Mouse (Mus musculus): ENCODE results near the gene Matn4. TPM values are rescaled to one million over a fixed set of nuclear protein-coding genes. Genes with fewer than 3 reads are reported as not detected.

Gene Matn4
- polyA plus RNA-seq, 2 experiments, result 30.2 to 362 TPM

DNA sequence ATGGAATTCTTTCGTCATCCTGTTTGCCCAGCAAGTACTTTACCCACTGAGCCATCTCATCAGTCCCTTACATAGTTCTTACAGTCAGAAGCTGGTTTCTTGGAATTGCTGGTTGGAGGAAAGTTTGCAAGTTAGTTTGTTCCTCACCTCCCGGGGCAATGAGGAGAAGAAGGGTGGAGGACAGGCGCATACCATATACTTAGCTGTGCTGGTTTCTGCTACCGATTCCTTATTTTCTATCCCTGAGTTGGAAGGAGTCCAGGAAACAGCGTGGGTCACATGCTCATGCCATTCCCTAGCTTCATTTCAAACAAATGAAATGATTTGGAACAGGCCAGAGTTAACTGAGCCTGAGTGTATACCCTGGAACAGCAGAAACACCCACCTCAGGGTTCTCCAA, 44.0 kb upstream of the Matn4 start:
- H3K4me2 ChIP-seq (replicated peaks; ENCODE audit: low read depth, low read length, severe bottlenecking), result no peak overlapping the region
- no peak for TF ChIP-seq POLR2A (IDR thresholded peaks at IDR 0.05; ENCODE audit: borderline replicate concordance, extremely low read depth, insufficient read depth, insufficient read length)
- no peaks in the 10 kb centered on the region for H3K9me3 ChIP-seq (ENCODE audit: control insufficient read depth, low read length)
- H3K9ac ChIP-seq (ENCODE audit: low read depth, low read length, severe bottlenecking), result no peak overlapping the region
- no peak for ATAC-seq (ENCODE audit: low FRiP score, low read depth)
- 65% methylated on average over 5 of the region's 5 CpGs for WGBS
- H3K4me3 ChIP-seq (replicated peaks; ENCODE audit: low read length), result no peak overlapping the region
- no peak for DNase-seq (ENCODE audit: low spot score)
- no peaks in the 10 kb centered on the region for H3K36me3 ChIP-seq (ENCODE audit: control insufficient read depth, insufficient read depth, low read length)
- peaks cover 19% of the 10 kb centered on the region for H3K4me1 ChIP-seq (ENCODE audit: control insufficient read depth, insufficient read depth, low read length)
- no peaks in the 10 kb centered on the region for H3K27me3 ChIP-seq (ENCODE audit: control insufficient read depth, insufficient read depth, low read length)
- 0 out of 2 replicates have a peak overlapping the region, but pooled peaks have one; percentile 33 for H3K27ac ChIP-seq (replicated peaks; ENCODE audit: low read depth, low read length)

DNA sequence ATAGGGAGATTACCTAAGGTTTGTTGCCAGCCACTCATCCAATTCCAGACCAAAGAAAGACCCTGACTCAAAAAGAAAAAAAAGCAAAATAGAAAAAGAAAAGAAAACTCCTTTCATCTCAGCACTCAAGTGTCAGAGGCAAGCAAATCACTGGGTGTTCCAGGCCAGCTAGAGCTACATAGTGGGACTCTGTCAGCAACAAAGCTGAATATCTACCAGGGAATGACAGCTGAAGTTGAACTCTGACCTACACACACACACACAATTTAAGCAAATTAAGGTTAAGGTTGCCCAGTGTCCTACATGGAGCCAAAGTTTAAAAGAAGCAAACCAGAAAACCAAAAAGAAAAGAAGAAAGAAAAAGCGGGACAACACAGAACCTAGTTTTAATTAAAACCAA, 43.2 kb upstream of the Matn4 start:
- H3K27me3 ChIP-seq (ENCODE audit: control insufficient read depth, insufficient read depth, low read length), result no peaks in the 10 kb centered on the region
- ATAC-seq (ENCODE audit: low FRiP score, low read depth) (no peak), DNase-seq (ENCODE audit: low spot score) (no peak)
- no peaks in the 10 kb centered on the region for H3K36me3 ChIP-seq (ENCODE audit: control insufficient read depth, insufficient read depth, low read length)
- H3K9me3 ChIP-seq (ENCODE audit: control insufficient read depth, low read length), result no peaks in the 10 kb centered on the region
- no peak overlapping the region for H3K27ac ChIP-seq (replicated peaks; ENCODE audit: low read depth, low read length)
- TF ChIP-seq POLR2A (IDR thresholded peaks at IDR 0.05; ENCODE audit: borderline replicate concordance, extremely low read depth, insufficient read depth, insufficient read length), result no peak
- 91% methylated on average over 1 of the region's 1 CpGs for WGBS
- H3K4me3 ChIP-seq (replicated peaks; ENCODE audit: low read length), result no peak overlapping the region
- no peak overlapping the region for H3K9ac ChIP-seq (ENCODE audit: low read depth, low read length, severe bottlenecking)
- no peak overlapping the region for H3K4me2 ChIP-seq (replicated peaks; ENCODE audit: low read depth, low read length, severe bottlenecking)
- H3K4me1 ChIP-seq (ENCODE audit: control insufficient read depth, insufficient read depth, low read length), result peaks cover 24% of the 10 kb centered on the region

DNA sequence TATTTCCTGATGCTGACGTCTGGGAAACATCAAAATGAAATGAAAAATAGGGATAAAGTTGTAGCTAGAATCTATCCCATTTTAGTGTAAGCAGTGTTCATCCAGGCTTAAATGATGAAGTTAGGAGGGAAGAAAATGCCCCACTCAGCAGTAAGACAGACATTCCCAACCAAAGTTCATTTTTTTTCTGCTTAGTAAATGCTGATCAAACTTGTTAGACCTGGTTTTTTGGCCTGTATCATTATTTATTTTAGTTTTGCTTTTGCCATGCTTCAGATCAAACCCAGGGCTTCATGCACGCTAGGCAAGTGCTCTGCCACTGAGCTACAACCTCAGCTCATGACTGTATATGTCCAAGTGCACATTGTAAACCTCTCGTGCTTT, 41.1 kb upstream of the Matn4 start:
- Histone ChIP-seq H3K27me3 (ENCODE audit: control insufficient read depth, insufficient read depth, low read length) (no peaks in the 10 kb centered on the region), H3K4me3 (replicated peaks; ENCODE audit: low read length) (no peak overlapping the region), H3K27ac (replicated peaks; ENCODE audit: low read depth, low read length) (no peak overlapping the region), H3K4me2 (replicated peaks; ENCODE audit: low read depth, low read length, severe bottlenecking) (no peak overlapping the region), H3K4me1 (ENCODE audit: control insufficient read depth, insufficient read depth, low read length) (peaks cover 21% of the 10 kb centered on the region), H3K9ac (ENCODE audit: low read depth, low read length, severe bottlenecking) (no peak overlapping the region), H3K36me3 (ENCODE audit: control insufficient read depth, insufficient read depth, low read length) (no peaks in the 10 kb centered on the region), H3K9me3 (ENCODE audit: control insufficient read depth, low read length) (no peaks in the 10 kb centered on the region)
- TF ChIP-seq POLR2A (IDR thresholded peaks at IDR 0.05; ENCODE audit: borderline replicate concordance, extremely low read depth, insufficient read depth, insufficient read length), result no peak
- WGBS, result 65% methylated on average over 3 of the region's 3 CpGs
- DNase-seq (ENCODE audit: low spot score) (no peak), ATAC-seq (ENCODE audit: low FRiP score, low read depth) (no peak)

DNA sequence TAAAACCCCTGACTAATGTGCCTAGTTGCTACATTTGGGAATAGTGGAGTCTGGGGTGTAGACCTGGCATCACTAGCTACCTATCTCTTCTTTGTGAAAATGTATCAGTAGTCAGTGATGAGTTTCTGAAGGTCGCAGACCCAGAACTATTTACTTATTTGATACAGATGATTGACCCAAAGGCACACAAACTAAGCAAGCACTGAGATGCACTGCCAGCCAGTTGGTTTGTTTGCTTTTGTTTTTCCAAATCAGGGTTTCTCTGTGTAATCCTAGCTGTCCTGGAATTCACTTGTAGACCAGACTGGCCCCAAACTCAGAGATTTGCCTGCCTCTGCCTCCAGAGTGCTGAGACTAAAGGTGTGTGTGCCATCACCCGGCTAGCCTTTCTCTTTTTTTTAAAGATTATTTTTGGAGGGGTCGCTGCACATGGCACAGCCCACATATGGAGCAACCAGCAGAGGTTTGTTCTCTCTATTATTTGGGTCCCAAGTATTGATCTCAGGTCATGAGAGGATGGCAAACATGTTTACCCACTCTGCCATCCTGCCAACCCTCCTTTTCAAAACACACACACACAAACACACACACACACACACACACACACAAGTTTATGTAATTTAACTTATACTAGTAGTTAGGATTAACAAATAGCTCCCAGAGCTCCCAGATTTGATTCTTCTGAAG, 40.6 kb upstream of the Matn4 start:
- Histone ChIP-seq H3K4me2 (replicated peaks; ENCODE audit: low read depth, low read length, severe bottlenecking) (no peak overlapping the region), H3K27ac (replicated peaks; ENCODE audit: low read depth, low read length) (no peak overlapping the region), H3K4me3 (replicated peaks; ENCODE audit: low read length) (no peak overlapping the region), H3K36me3 (ENCODE audit: control insufficient read depth, insufficient read depth, low read length) (no peaks in the 10 kb centered on the region), H3K9me3 (ENCODE audit: control insufficient read depth, low read length) (no peaks in the 10 kb centered on the region), H3K9ac (ENCODE audit: low read depth, low read length, severe bottlenecking) (no peak overlapping the region), H3K27me3 (ENCODE audit: control insufficient read depth, insufficient read depth, low read length) (no peaks in the 10 kb centered on the region), H3K4me1 (ENCODE audit: control insufficient read depth, insufficient read depth, low read length) (peaks cover 26% of the 10 kb centered on the region)
- TF ChIP-seq POLR2A (IDR thresholded peaks at IDR 0.05; ENCODE audit: borderline replicate concordance, extremely low read depth, insufficient read depth, insufficient read length), result no peak
- DNase-seq (ENCODE audit: low spot score) (no peak), ATAC-seq (ENCODE audit: low FRiP score, low read depth) (no peak)
- 84% methylated on average over 3 of the region's 3 CpGs for WGBS

DNA sequence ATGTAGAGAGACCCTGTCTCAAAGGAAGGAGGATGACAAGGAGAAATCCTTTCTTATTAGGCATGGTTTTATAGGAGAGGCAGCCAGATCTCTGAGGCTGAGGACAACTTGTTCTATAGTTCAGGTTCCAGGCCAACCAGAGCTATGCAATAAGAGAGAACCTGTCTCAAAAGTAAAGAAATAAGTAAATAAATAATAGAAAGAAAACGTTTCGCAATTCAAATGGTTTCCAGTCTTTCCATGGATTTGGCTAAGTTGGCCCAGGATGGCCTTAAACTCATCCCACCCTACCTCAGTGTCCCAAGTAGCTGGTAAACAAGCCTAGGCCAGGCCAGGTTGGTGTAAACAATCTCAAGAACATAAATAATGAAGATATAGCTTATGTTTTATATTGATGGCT, 39.7 kb upstream of the Matn4 start:
- Histone ChIP-seq H3K9me3 (ENCODE audit: control insufficient read depth, low read length) (no peaks in the 10 kb centered on the region), H3K27me3 (ENCODE audit: control insufficient read depth, insufficient read depth, low read length) (no peaks in the 10 kb centered on the region), H3K27ac (replicated peaks; ENCODE audit: low read depth, low read length) (no peak overlapping the region), H3K9ac (ENCODE audit: low read depth, low read length, severe bottlenecking) (no peak overlapping the region), H3K4me3 (replicated peaks; ENCODE audit: low read length) (no peak overlapping the region), H3K4me2 (replicated peaks; ENCODE audit: low read depth, low read length, severe bottlenecking) (no peak overlapping the region), H3K4me1 (ENCODE audit: control insufficient read depth, insufficient read depth, low read length) (peaks cover 33% of the 10 kb centered on the region), H3K36me3 (ENCODE audit: control insufficient read depth, insufficient read depth, low read length) (no peaks in the 10 kb centered on the region)
- ATAC-seq (ENCODE audit: low FRiP score, low read depth) (no peak), DNase-seq (ENCODE audit: low spot score) (no peak)
- 74% methylated on average over 2 of the region's 2 CpGs for WGBS
- no peak for TF ChIP-seq POLR2A (IDR thresholded peaks at IDR 0.05; ENCODE audit: borderline replicate concordance, extremely low read depth, insufficient read depth, insufficient read length)

All from limb, embryonic 14.5 days (tissue).